Mouse (Mus musculus): ENCODE measurements around the gene Gdf7. TPM values are rescaled to one million over a fixed set of nuclear protein-coding genes. Genes with fewer than 3 reads are reported as not detected.

Gene Gdf7
- polyA plus RNA-seq, 1 experiment: not detected

- Histone ChIP-seq H3K4me1 (ENCODE audit: control insufficient read depth) (no peaks in the 10 kb centered on the region), H3K36me3 (ENCODE audit: control insufficient read depth) (peaks cover 6% of the 10 kb centered on the region; the same call in 1 of the 2 replicates), H3K27me3 (ENCODE audit: control insufficient read depth) (no peaks in the 10 kb centered on the region), H3K4me3 (replicated peaks) (no peak overlapping the region), H3K9me3 (ENCODE audit: control insufficient read depth, low read length) (no peaks in the 10 kb centered on the region)
- TF ChIP-seq GATA1 (IDR thresholded peaks at IDR 0.05; ENCODE audit: low read length): no peak
- TF ChIP-seq TAL1 (IDR thresholded peaks at IDR 0.05; ENCODE audit: low read length): no peak
These were observed 38.0 kb upstream of the Gdf7 start for GRCm38 (mm10) chr12:8339591-8340319.

- no peaks in the 10 kb centered on the region for H3K27me3 ChIP-seq (ENCODE audit: control insufficient read depth)
- TF ChIP-seq TAL1 (IDR thresholded peaks at IDR 0.05; ENCODE audit: low read length) (no peak), GATA1 (IDR thresholded peaks at IDR 0.05; ENCODE audit: low read length) (no peak)
- no peaks in the 10 kb centered on the region for H3K4me1 ChIP-seq (ENCODE audit: control insufficient read depth)
- H3K9me3 ChIP-seq (ENCODE audit: control insufficient read depth, low read length): no peaks in the 10 kb centered on the region
- no peak overlapping the region for H3K4me3 ChIP-seq (replicated peaks)
- H3K36me3 ChIP-seq (ENCODE audit: control insufficient read depth): peaks cover 6% of the 10 kb centered on the region; the same call in 1 of the 2 replicates
These were observed 37.2 kb upstream of the Gdf7 start for GRCm38 (mm10) chr12:8338918-8339317.

- H3K36me3 ChIP-seq (ENCODE audit: control insufficient read depth): peaks cover 6% of the 10 kb centered on the region; the same call in 1 of the 2 replicates
- H3K27me3 ChIP-seq (ENCODE audit: control insufficient read depth): no peaks in the 10 kb centered on the region
- TF ChIP-seq TAL1 (IDR thresholded peaks at IDR 0.05; ENCODE audit: low read length) (no peak), GATA1 (IDR thresholded peaks at IDR 0.05; ENCODE audit: low read length) (no peak)
- H3K4me1 ChIP-seq (ENCODE audit: control insufficient read depth): no peaks in the 10 kb centered on the region
- no peaks in the 10 kb centered on the region for H3K9me3 ChIP-seq (ENCODE audit: control insufficient read depth, low read length)
- no peak overlapping the region for H3K4me3 ChIP-seq (replicated peaks)
These were observed 36.7 kb upstream of the Gdf7 start for GRCm38 (mm10) chr12:8338491-8338890.

GRCm38 (mm10) chr12:8337286-8338060, 35.7 kb upstream of the Gdf7 start:
- TF ChIP-seq GATA1 (IDR thresholded peaks at IDR 0.05; ENCODE audit: low read length) (no peak), TAL1 (IDR thresholded peaks at IDR 0.05; ENCODE audit: low read length) (no peak)
- H3K4me3 ChIP-seq (replicated peaks): no peak overlapping the region
- H3K9me3 ChIP-seq (ENCODE audit: control insufficient read depth, low read length): no peaks in the 10 kb centered on the region
- H3K4me1 ChIP-seq (ENCODE audit: control insufficient read depth): no peaks in the 10 kb centered on the region
- H3K27me3 ChIP-seq (ENCODE audit: control insufficient read depth): no peaks in the 10 kb centered on the region
- H3K36me3 ChIP-seq (ENCODE audit: control insufficient read depth): peaks cover 6% of the 10 kb centered on the region; the same call in 1 of the 2 replicates

- Histone ChIP-seq H3K36me3 (ENCODE audit: control insufficient read depth) (peaks cover 7% of the 10 kb centered on the region; the same call in 1 of the 2 replicates), H3K9me3 (ENCODE audit: control insufficient read depth, low read length) (no peaks in the 10 kb centered on the region)
These were observed 35.0 kb upstream of the Gdf7 start for GRCm38 (mm10) chr12:8336601-8337285.

GRCm38 (mm10) chr12:8335503-8335902, 33.7 kb upstream of the Gdf7 start:
- Histone ChIP-seq H3K36me3 (ENCODE audit: control insufficient read depth) (peaks cover 12% of the 10 kb centered on the region; the same call in 1 of the 2 replicates), H3K27me3 (ENCODE audit: control insufficient read depth) (no peaks in the 10 kb centered on the region), H3K9me3 (ENCODE audit: control insufficient read depth, low read length) (no peaks in the 10 kb centered on the region), H3K4me3 (replicated peaks) (no peak overlapping the region), H3K4me1 (ENCODE audit: control insufficient read depth) (no peaks in the 10 kb centered on the region)
- TF ChIP-seq GATA1 (IDR thresholded peaks at IDR 0.05; ENCODE audit: low read length): no peak
- no peak for TF ChIP-seq TAL1 (IDR thresholded peaks at IDR 0.05; ENCODE audit: low read length)

More at GRCm38 (mm10) chr12:8336601-8337285, 35.0 kb upstream of the Gdf7 start:
- no peaks in the 10 kb centered on the region for H3K27me3 ChIP-seq (ENCODE audit: control insufficient read depth)
- H3K4me3 ChIP-seq (replicated peaks): no peak overlapping the region
- no peaks in the 10 kb centered on the region for H3K4me1 ChIP-seq (ENCODE audit: control insufficient read depth)
- no peak for TF ChIP-seq TAL1 (IDR thresholded peaks at IDR 0.05; ENCODE audit: low read length)
- no peak for TF ChIP-seq GATA1 (IDR thresholded peaks at IDR 0.05; ENCODE audit: low read length)

GRCm38 (mm10) chr12:8334261-8334660, 32.5 kb upstream of the Gdf7 start:
- Histone ChIP-seq H3K4me3 (replicated peaks) (no peak overlapping the region), H3K4me1 (ENCODE audit: control insufficient read depth) (no peaks in the 10 kb centered on the region), H3K9me3 (ENCODE audit: control insufficient read depth, low read length) (no peaks in the 10 kb centered on the region), H3K36me3 (ENCODE audit: control insufficient read depth) (peaks cover 16% of the 10 kb centered on the region; the same call in 1 of the 2 replicates), H3K27me3 (ENCODE audit: control insufficient read depth) (no peaks in the 10 kb centered on the region)
- TF ChIP-seq TAL1 (IDR thresholded peaks at IDR 0.05; ENCODE audit: low read length): no peak
- no peak for TF ChIP-seq GATA1 (IDR thresholded peaks at IDR 0.05; ENCODE audit: low read length)

- TF ChIP-seq TAL1 (IDR thresholded peaks at IDR 0.05; ENCODE audit: low read length) (no peak), GATA1 (IDR thresholded peaks at IDR 0.05; ENCODE audit: low read length) (no peak)
- Histone ChIP-seq H3K4me1 (ENCODE audit: control insufficient read depth) (no peaks in the 10 kb centered on the region), H3K27me3 (ENCODE audit: control insufficient read depth) (no peaks in the 10 kb centered on the region), H3K4me3 (replicated peaks) (no peak overlapping the region), H3K36me3 (ENCODE audit: control insufficient read depth) (peaks cover 14% of the 10 kb centered on the region; the same call in 1 of the 2 replicates), H3K9me3 (ENCODE audit: control insufficient read depth, low read length) (no peaks in the 10 kb centered on the region)
These were observed 31.9 kb upstream of the Gdf7 start for GRCm38 (mm10) chr12:8333617-8334016.

GRCm38 (mm10) chr12:8332174-8332542, 30.4 kb upstream of the Gdf7 start:
- no peaks in the 10 kb centered on the region for H3K4me1 ChIP-seq (ENCODE audit: control insufficient read depth)
- no peak overlapping the region for H3K4me3 ChIP-seq (replicated peaks)
- H3K36me3 ChIP-seq (ENCODE audit: control insufficient read depth): peaks cover 11% of the 10 kb centered on the region; the same call in 1 of the 2 replicates
- no peaks in the 10 kb centered on the region for H3K9me3 ChIP-seq (ENCODE audit: control insufficient read depth, low read length)
- TF ChIP-seq TAL1 (IDR thresholded peaks at IDR 0.05; ENCODE audit: low read length) (no peak), GATA1 (IDR thresholded peaks at IDR 0.05; ENCODE audit: low read length) (no peak)
- H3K27me3 ChIP-seq (ENCODE audit: control insufficient read depth): no peaks in the 10 kb centered on the region
